Mouse (Mus musculus) hindbrain, embryonic 14.5 days (tissue): ENCODE results near the gene Atrnl1. TPM values are rescaled to one million over a fixed set of nuclear protein-coding genes. Genes with fewer than 3 reads are reported as not detected.
"Not testable (repeated sequence)": the region's sequence is repeated elsewhere in the genome, so short reads cannot be mapped to it uniquely, and the experiment has no call there.

Source experiments
- ATAC-seq: fragments of 200-750 bp; cut with Nextera tagmentation; 2 replicates; pipeline ENCODE4 v1.8.0; 2017; ENCODE audit warnings: moderate number of reproducible peaks, mild to moderate bottlenecking, moderate TSS enrichment, moderate library complexity; ENCODE audit not compliant: low FRiP score
- DNase-seq: peaks from one replicate; pipeline ENCODE4 v3.0.0-alpha.2; 2015; ENCODE audit warnings: low spot score
- H3K27ac ChIP-seq: fragments of 300-500 bp; sonication (generic); 2 replicates; pipeline ENCODE4 v1.5.1; 2014; ENCODE audit warnings: mild to moderate bottlenecking, moderate library complexity
- H3K27me3 ChIP-seq: fragments of 300-500 bp; sonication (generic); 2 replicates; pipeline ENCODE4 v1.6.1; 2014; ENCODE audit warnings: mild to moderate bottlenecking, low read length, mixed read lengths; ENCODE audit not compliant: control insufficient read depth, insufficient read depth
- H3K36me3 ChIP-seq: fragments of 300-500 bp; sonication (generic); replicated peaks from 2 replicates; pipeline ENCODE4 v1.6.1; 2014; ENCODE audit not compliant: control insufficient read depth, insufficient read depth
- H3K4me1 ChIP-seq: fragments of 300-500 bp; sonication (generic); replicated peaks from 2 replicates; pipeline ENCODE4 v1.6.1; 2014; ENCODE audit warnings: antibody characterized with exemption, low read length, mixed read lengths; ENCODE audit not compliant: control insufficient read depth, insufficient read depth
- H3K4me2 ChIP-seq: fragments of 300-500 bp; sonication (generic); replicated peaks from 2 replicates; pipeline ENCODE4 v1.6.1; 2014; ENCODE audit warnings: mild to moderate bottlenecking, moderate library complexity
- H3K4me3 ChIP-seq: fragments of 300-500 bp; sonication (generic); replicated peaks from 2 replicates; pipeline ENCODE4 v1.5.1; 2014; ENCODE audit warnings: mild to moderate bottlenecking, low read length
- H3K9ac ChIP-seq: fragments of 300-500 bp; sonication (generic); 2 replicates; pipeline ENCODE4 v1.6.1; 2014
- H3K9me3 ChIP-seq: fragments of 300-500 bp; sonication (generic); 2 replicates; pipeline ENCODE4 v1.6.1; 2016; ENCODE audit warnings: low read length; ENCODE audit not compliant: control insufficient read depth
- WGBS: fragments of 180-500 bp; shearing (Covaris S2); extraction: QIAGEN DNeasy Blood & Tissue Kit; methylation state at CpG from one replicate; pipeline ENCODE4 v1.1.7; 2014; 5-methylcytosine and 5-hydroxymethylcytosine counted together
- polyA plus RNA-seq: library from polyadenylated mRNA; unstranded; fragments of >200 nt; fragmentation: Nextera tagmentation; extraction: Ambion mirVana; gene quantifications from 2 replicates; pipeline ENCODE4 v1.2.1, GENCODE M21; 2014

Gene Atrnl1
- polyA plus RNA-seq, 1 experiment from 2014 or later, result 8.6 TPM

DNA sequence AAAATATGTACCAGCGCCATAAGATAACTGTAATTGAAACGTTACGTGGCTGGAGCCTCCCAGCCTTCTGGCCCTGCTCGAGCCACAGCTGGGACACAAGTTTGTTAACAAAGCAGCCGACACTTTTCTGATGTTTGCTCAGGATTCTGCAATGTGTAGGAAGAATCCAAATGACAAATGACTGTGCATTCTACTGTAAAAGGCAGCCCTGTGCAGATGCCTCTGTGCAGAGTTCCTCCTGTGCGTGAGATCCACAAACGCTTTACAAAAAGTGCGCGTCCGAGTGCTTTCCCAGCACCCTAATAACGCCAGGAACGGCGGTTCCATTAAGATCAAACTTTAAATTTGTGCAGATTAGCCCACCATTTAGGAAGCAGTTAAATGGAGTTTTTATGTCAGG, 260.0 kb downstream of the Atrnl1 start:
- Histone ChIP-seq H3K4me3 (no peak overlapping the region), H3K9me3 (no peaks in the 10 kb centered on the region), H3K9ac (no peak overlapping the region), H3K4me1 (peaks cover 9% of the 10 kb centered on the region), H3K4me2 (peak overlapping the region; percentile 4), H3K36me3 (no peaks in the 10 kb centered on the region), H3K27ac (peak overlapping the region; percentile 57), H3K27me3 (no peaks in the 10 kb centered on the region)
- ATAC-seq, result no peak
- no peak for DNase-seq
- WGBS, result 37% methylated on average over 13 of the region's 13 CpGs

DNA sequence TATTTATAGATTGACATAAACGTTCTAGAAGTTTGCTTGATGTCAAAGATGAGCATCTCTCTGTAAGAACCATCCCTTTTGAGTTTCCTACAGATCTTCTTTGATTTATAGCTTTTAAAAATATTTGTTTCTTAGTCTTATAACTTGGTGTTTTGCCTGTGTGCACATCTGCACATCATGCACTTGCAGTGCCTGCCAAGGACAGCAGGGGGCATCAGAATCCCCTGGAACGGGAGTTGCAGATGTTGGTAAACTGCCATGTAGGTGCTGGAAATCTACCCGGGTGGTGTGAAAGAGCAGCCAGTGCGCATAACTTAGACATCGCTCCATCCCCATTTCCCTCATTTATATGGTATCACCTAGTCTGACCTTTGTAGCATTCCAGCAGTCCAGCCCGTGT, 265.2 kb downstream of the Atrnl1 start:
- WGBS, result 94% methylated on average over 6 of the region's 6 CpGs
- no peak overlapping the region for H3K27ac ChIP-seq
- no peak overlapping the region for H3K4me3 ChIP-seq

DNA sequence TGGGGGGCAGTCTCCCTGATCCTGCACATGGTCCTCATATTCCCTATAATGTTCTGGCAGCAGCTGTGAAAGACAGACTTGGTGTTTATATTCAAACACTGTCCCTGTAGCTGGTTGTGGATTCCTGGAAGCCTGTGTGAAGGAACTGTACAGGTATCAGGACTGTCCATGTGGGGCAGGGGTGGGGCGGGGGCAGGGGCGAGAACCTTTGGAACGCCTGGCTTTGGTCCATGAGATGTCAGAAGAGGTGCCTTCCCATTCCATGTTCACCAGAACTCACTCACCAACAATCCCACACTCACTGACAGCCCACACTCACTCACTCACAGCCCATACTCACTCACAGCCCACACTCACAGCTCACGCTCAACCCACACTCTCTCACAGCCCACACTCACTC, 266.5 kb downstream of the Atrnl1 start:
- ATAC-seq (no peak), DNase-seq (no peak)
- WGBS, result 93% methylated on average over 4 of the region's 4 CpGs

More for the DNA sequence above, 265.2 kb downstream of the Atrnl1 start:
- no peaks in the 10 kb centered on the region for H3K9me3 ChIP-seq
- H3K9ac ChIP-seq, result no peak overlapping the region
- no peaks in the 10 kb centered on the region for H3K27me3 ChIP-seq
- DNase-seq (no peak), ATAC-seq (no peak)
- peaks cover 3% of the 10 kb centered on the region; the same call in 1 of the 2 replicates for H3K4me1 ChIP-seq
- H3K4me2 ChIP-seq, result no peak overlapping the region
- H3K36me3 ChIP-seq, result no peaks in the 10 kb centered on the region

DNA sequence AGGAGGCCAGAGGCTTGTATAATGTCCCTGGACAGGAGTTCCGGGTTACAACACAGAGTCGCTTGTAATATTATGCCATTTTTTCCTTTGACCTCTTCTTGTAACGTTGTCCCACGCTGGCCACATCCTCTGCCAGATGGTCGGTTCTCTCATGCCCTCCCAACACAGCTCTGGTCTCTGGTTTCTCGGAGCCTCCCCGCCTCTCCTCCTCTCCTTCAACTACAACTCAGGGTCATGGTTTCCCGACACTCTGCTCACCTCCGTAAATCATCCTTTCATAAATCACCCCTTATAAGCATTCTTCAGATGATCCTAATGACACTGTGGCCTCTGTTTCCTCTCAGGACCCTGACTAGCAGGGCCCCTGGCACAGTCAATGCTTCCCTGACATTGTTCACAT, 267.7 kb downstream of the Atrnl1 start:
- 76% methylated on average over 9 of the region's 9 CpGs for WGBS
- H3K27me3 ChIP-seq, result no peaks in the 10 kb centered on the region
- DNase-seq (no peak), ATAC-seq (no peak)
- H3K4me2 ChIP-seq, result no peak overlapping the region
- no peak overlapping the region for H3K4me3 ChIP-seq
- H3K36me3 ChIP-seq, result no peaks in the 10 kb centered on the region
- H3K9ac ChIP-seq, result no peak overlapping the region
- no peaks in the 10 kb centered on the region for H3K4me1 ChIP-seq
- no peaks in the 10 kb centered on the region for H3K9me3 ChIP-seq
- no peak overlapping the region for H3K27ac ChIP-seq

More for the DNA sequence above, 266.5 kb downstream of the Atrnl1 start:
- Histone ChIP-seq H3K27ac (no peak overlapping the region), H3K4me2 (no peak overlapping the region), H3K36me3 (no peaks in the 10 kb centered on the region), H3K4me1 (no peaks in the 10 kb centered on the region), H3K27me3 (no peaks in the 10 kb centered on the region), H3K9me3 (no peaks in the 10 kb centered on the region), H3K4me3 (no peak overlapping the region), H3K9ac (no peak overlapping the region)

DNA sequence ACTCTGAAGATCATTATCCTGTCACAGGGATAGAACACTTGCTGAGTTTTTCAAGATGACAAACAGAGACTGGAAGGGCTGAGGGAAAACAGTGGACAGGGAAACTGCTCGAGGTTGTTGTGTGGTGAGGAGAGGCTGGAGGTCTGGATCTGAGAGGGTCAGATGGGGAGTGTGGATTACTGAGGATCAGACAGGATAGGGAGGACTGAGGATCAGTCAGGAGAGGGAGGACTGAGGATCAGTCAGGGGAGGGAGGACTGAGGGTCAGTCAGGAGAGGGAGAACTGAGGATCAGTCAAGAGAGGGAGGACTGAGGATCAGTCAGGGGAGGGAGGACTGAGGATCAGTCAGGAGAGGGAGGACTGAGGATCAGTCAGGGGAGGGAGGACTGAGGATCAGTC, 269.0 kb downstream of the Atrnl1 start:
- 83% methylated on average over 1 of the region's 1 CpGs for WGBS
- not testable (repeated sequence) for H3K4me3 ChIP-seq, H3K27ac ChIP-seq, H3K9ac ChIP-seq, DNase-seq, ATAC-seq, H3K36me3 ChIP-seq, H3K27me3 ChIP-seq, H3K4me1 ChIP-seq, H3K4me2 ChIP-seq, H3K9me3 ChIP-seq

DNA sequence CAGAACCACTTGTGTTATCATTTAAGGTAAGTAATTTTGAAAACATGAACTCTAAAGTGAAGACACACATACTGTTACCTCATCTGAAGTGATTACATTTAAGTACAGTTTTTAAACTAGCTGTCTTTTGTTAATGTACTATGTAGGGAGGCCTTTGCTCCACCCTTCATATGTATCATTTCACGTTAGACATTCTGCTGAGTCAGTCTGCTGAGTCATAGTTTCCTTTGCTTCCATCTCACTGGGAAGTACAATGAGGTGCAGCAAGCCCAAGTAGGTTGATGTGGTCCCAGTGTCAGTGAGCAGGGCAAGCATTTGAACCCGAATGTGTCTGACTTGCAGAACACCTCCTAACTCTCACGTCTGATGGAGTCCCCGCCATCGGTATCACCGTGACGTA, 271.1 kb downstream of the Atrnl1 start:
- WGBS, result 93% methylated on average over 7 of the region's 7 CpGs
- no peak for ATAC-seq
- H3K9ac ChIP-seq, result no peak overlapping the region

DNA sequence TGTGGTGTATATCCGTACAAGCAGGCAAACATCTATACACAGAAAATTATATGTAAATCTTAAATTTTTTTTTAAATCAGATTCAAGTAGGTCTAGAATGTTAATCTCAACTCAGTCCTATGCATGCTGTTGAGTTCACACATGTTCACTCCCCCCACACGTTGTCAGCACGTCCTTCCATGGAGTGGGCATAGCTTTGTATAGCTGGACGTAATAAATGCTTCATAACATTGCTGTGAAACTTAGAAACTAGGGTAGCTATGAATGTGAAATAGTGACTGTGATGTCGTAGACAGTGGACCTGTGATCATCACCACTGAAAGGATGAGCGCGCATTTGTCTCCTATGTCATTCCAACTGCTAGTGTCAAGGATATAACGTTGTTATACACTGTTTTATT, 278.0 kb downstream of the Atrnl1 start:
- no peaks in the 10 kb centered on the region for H3K27me3 ChIP-seq
- no peaks in the 10 kb centered on the region for H3K4me1 ChIP-seq
- WGBS, result 92% methylated on average over 8 of the region's 8 CpGs
- H3K4me2 ChIP-seq, result no peak overlapping the region
- DNase-seq (no peak), ATAC-seq (no peak)
- no peak overlapping the region for H3K9ac ChIP-seq
- H3K9me3 ChIP-seq, result no peaks in the 10 kb centered on the region
- H3K36me3 ChIP-seq, result no peaks in the 10 kb centered on the region
- H3K4me3 ChIP-seq, result no peak overlapping the region
- H3K27ac ChIP-seq, result no peak overlapping the region

More for the DNA sequence above, 271.1 kb downstream of the Atrnl1 start:
- no peaks in the 10 kb centered on the region for H3K9me3 ChIP-seq
- no peaks in the 10 kb centered on the region for H3K36me3 ChIP-seq
- no peak for DNase-seq
- H3K27ac ChIP-seq, result no peak overlapping the region
- H3K4me3 ChIP-seq, result no peak overlapping the region
- no peaks in the 10 kb centered on the region for H3K4me1 ChIP-seq
- no peaks in the 10 kb centered on the region for H3K27me3 ChIP-seq
- H3K4me2 ChIP-seq, result no peak overlapping the region

DNA sequence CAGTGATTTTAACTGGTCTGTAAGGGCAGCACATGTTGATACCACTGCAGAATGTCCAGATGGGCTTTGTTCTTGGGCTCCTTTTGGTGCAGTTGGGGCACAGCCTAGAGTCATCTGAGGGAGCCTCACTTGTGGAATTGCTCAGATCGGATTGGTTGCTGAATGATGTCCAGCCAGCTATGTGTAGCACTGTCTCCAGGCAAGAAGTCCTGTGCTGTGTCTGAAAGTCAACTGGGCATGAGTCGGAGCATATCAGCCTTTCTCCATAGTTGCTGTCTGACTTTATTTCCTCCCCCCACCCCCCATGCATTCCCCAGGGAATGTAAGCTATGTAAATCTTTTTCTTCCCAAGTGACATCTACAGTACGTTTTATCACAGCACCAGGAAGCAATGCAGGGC, 278.9 kb downstream of the Atrnl1 start:
- H3K27ac ChIP-seq, result no peak overlapping the region
- H3K4me1 ChIP-seq, result no peaks in the 10 kb centered on the region
- H3K4me3 ChIP-seq, result no peak overlapping the region
- DNase-seq, result no peak
- ATAC-seq, result 0 out of 2 replicates have a peak, but pooled peaks have one; percentile 21
- H3K27me3 ChIP-seq, result no peaks in the 10 kb centered on the region
- no peaks in the 10 kb centered on the region for H3K36me3 ChIP-seq
- H3K9ac ChIP-seq, result no peak overlapping the region
- H3K9me3 ChIP-seq, result no peaks in the 10 kb centered on the region
- no peak overlapping the region for H3K4me2 ChIP-seq
- WGBS, result 57% methylated on average over 3 of the region's 3 CpGs

DNA sequence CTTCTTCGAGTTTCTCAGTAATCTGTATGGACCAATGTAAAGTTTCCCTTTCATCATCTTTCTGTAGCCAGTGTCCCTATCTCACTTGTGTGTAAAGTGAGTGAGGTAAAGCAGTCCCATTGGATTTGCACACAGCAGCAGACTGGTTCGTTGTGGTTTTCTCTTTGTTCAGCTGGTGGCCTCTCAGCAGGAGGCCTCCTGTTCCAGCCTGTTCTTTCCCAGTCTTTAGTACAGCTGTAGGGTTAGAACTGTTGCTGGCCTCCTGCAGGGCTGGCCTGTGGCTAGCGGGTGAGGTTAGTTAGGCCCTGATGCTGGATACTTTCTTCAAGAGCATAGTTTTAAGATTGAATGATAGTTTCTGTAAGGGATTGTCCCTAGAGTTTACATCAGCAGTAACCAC, 280.1 kb downstream of the Atrnl1 start:
- Histone ChIP-seq H3K9ac (no peak overlapping the region), H3K4me1 (no peaks in the 10 kb centered on the region), H3K4me2 (no peak overlapping the region), H3K4me3 (no peak overlapping the region), H3K9me3 (no peaks in the 10 kb centered on the region), H3K27ac (no peak overlapping the region), H3K36me3 (no peaks in the 10 kb centered on the region), H3K27me3 (no peaks in the 10 kb centered on the region)
- 35% methylated on average over 3 of the region's 3 CpGs for WGBS
- no peak for DNase-seq
- no peak for ATAC-seq

DNA sequence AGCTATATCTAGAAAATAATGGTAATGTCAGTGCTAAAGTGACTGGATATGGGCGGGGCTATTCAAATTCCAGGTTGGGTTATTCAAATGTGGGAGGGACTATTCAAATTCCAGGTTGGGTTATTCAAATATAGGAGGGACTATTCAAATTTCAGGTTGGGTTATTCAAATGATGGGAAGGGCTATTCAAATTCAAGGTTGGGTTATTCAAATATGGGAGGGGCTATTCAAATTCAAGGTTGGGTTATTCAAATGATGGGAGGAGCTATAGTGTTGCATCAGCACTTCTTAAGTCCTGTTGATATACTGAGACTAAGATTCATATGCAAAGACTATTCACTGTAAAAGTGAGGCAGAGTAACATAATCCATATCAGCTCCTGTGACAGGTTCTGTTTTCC, 283.4 kb downstream of the Atrnl1 start:
- DNase-seq (no peak), ATAC-seq (no peak)
- Histone ChIP-seq H3K36me3 (no peaks in the 10 kb centered on the region), H3K4me3 (no peak overlapping the region), H3K27me3 (no peaks in the 10 kb centered on the region), H3K9ac (no peak overlapping the region), H3K27ac (no peak overlapping the region), H3K9me3 (no peaks in the 10 kb centered on the region), H3K4me1 (no peaks in the 10 kb centered on the region), H3K4me2 (no peak overlapping the region)
- WGBS, result 35% methylated on average over 1 of the region's 1 CpGs
